Mouse (Mus musculus) ovary, adult 10 weeks (tissue): ENCODE data around the gene Tmeff1. TPM values are rescaled to one million over a fixed set of nuclear protein-coding genes. Genes with fewer than 3 reads are reported as not detected.

Experiments
- polyA plus RNA-seq: library from polyadenylated mRNA; stranded (reverse); fragments of 350-450 nt; fragmentation: Illumina TruSeq; extraction: RNeasy Lipid Tissue Mini Kit (QIAGEN cat#74804); gene quantifications from one replicate; pipeline ENCODE4 v1.2.3, GENCODE M21; 2014

Tmeff1 gene
- polyA plus RNA-seq: 58.3 TPM

DNA sequence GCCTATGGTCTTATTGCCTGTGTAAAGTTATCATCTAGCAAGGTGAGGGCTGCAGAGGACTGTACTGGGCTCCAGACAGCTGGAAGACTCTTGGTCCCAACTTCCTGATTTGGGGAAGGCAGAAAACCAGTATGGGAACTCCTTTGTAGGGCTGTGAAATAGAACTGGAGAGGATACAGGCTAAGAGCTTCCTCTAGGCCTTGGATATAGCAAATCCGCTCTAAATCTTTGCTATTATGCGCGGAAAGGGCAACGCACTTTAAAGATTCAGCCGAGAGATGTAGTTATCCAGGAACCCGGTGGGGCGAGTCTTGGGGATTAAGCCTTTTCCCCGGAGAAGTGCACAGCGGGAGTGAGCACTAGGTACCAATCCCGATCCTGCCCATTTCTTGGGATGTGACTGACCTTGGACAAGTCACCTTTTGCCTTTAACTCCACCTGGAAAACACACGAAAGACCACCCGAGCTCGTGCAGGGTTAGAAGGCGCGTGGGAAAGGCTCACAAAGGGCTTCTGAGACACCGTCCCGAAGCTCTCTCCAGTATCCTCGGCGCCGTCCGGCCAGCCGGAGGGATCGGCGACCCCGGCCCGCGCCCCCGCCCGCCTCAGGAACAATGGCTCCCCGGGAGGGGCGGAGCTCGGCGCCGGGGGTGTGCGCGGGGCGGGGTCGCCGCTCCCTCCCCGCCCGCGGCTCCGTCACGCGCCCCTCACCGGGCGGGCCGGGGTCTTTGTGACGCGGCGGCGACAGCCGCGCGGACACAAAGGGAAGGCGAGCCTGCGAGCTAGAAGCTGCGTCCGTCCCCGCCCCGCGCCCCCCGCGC lies at the start of gene Tmeff1:
Gene Tmeff1, plus strand, starts transcription at position 754 of the 820 bp plus-strand sequence.

DNA sequence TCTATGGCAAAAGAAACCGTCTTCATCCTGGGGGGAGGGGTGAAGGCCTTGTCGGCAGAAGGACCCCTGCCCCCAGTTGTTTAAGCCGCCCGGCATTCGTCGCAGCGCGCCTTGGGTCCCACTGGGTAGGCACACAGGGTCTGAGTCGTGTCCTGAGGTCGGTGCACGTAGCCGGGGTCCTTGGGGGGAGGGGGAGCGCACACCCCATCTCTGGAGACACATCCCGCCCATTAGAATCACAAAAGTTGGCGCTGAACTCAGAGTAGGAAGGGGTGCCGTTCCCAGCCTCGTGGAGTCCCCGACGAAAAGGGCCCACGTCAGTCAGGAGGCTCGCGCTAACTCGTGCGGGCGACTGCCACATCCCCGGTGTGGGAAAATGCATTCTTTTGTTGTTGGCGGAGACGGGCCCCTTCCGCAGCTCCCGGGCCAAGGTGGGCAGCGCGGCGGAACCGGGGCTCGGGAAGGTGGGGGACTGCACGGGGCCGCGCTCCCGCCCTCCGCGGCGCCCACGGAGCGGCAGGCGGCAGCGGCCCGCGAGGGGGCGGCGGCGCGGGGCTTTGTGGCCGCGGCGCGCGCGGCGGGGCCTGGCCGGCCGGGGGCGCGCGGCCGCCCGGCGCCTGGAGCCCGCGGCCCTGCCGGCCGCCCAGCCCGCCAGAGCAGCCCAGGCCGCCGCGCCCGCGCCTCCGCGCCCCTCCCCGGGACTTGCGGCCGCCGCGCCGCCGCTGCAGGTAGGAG lies 45.0 kb upstream of the Tmeff1 start, which contains the start of gene Msantd3:
Gene Msantd3, plus strand, starts transcription at position 95 of the 735 bp plus-strand sequence.

DNA sequence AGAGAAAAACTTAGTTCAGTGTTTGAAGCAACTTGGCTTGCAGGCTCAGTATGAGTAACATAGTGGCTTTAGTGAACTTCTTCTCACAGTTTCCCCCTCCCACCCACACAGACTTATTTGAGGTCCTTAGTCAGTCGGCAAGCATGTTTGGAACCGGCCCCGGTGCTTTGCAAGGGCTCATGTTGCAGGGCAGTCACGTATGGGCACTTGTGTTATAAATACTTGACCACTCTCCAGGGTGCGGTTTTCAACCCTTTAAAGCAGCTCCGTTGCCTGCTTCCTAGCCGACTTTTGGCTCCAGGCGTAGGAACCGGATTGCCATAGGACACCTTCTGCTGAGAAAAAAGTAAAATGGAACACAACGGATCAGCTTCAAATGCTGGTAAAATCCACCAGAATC lies 78.3 kb downstream of the Tmeff1 start, which contains the start of gene Cavin4:
Gene Cavin4, plus strand, starts transcription at position 244 of the 400 bp plus-strand sequence.

Other genes starting within 250 kb of the Tmeff1 start
- 79.7 TPM for gene Tex10, start 111.7 kb upstream of the Tmeff1 start, polyA plus RNA-seq
- 12.6 TPM for gene Msantd3, start 45.2 kb upstream of the Tmeff1 start, polyA plus RNA-seq
- not detected for gene Cavin4, start 78.3 kb downstream of the Tmeff1 start, polyA plus RNA-seq